Mouse (Mus musculus) kidney, postnatal 0 days (tissue): ENCODE results near the gene 1700047I17Rik2. TPM values are rescaled to one million over a fixed set of nuclear protein-coding genes. Genes with fewer than 3 reads are reported as not detected.
"Not testable (repeated sequence)": the region's sequence is repeated elsewhere in the genome, so short reads cannot be mapped to it uniquely, and the experiment has no call there.

ENCODE experiments used
- ATAC-seq: fragments of 200-750 bp; cut with Nextera tagmentation; replicated peaks from 2 replicates; pipeline ENCODE4 v1.8.0; 2017; ENCODE audit warnings: low read depth, moderate number of reproducible peaks, moderate TSS enrichment, moderate library complexity; ENCODE audit not compliant: low FRiP score
- DNase-seq: peaks from one replicate; pipeline ENCODE4 v3.0.0-alpha.2; 2016; ENCODE audit warnings: low spot score
- H3K27ac ChIP-seq: fragments of 300-500 bp; sonication (generic); 2 replicates; pipeline ENCODE4 v1.5.1; 2014; ENCODE audit warnings: mild to moderate bottlenecking
- H3K27me3 ChIP-seq: fragments of 300-500 bp; sonication (generic); 2 replicates; pipeline ENCODE4 v1.6.1; 2014; ENCODE audit warnings: low read length, mixed read lengths; ENCODE audit not compliant: insufficient read depth
- H3K36me3 ChIP-seq: fragments of 300-500 bp; sonication (generic); 2 replicates; pipeline ENCODE4 v1.6.1; 2014; ENCODE audit warnings: low read length, mixed read lengths; ENCODE audit not compliant: insufficient read depth
- H3K4me1 ChIP-seq: fragments of 300-500 bp; sonication (generic); replicated peaks from 2 replicates; pipeline ENCODE4 v1.6.1; 2014; ENCODE audit warnings: antibody characterized with exemption, low read length, mixed read lengths; ENCODE audit not compliant: insufficient read depth
- H3K4me2 ChIP-seq: fragments of 300-500 bp; sonication (generic); 2 replicates; pipeline ENCODE4 v1.6.1; 2014; ENCODE audit warnings: mild to moderate bottlenecking, low read length, moderate library complexity, mixed read lengths
- H3K4me3 ChIP-seq: fragments of 300-500 bp; sonication (generic); replicated peaks from 2 replicates; pipeline ENCODE4 v1.5.1; 2014; ENCODE audit warnings: low read depth, low read length
- H3K9ac ChIP-seq: fragments of 300-500 bp; sonication (generic); 2 replicates; pipeline ENCODE4 v1.6.1; 2014; ENCODE audit warnings: low read depth, low read length
- H3K9me3 ChIP-seq: fragments of 300-500 bp; sonication (generic); replicated peaks from 2 replicates; pipeline ENCODE4 v1.6.1; 2016; ENCODE audit warnings: low read length, inconsistent platforms, mixed read lengths
- WGBS: fragments of 180-500 bp; shearing (Covaris S2); extraction: QIAGEN DNeasy Blood & Tissue Kit; methylation state at CpG from one replicate; pipeline ENCODE4 v1.1.7; 2014; 5-methylcytosine and 5-hydroxymethylcytosine counted together
- polyA plus RNA-seq: library from polyadenylated mRNA; unstranded; fragments of >200 nt; fragmentation: Nextera tagmentation; extraction: Ambion mirVana; gene quantifications from 2 replicates; pipeline ENCODE4 v1.2.1, GENCODE M21; 2015

Gene 1700047I17Rik2
- polyA plus RNA-seq, result 0.08 TPM in 1 of 2 replicates, not detected in the other

DNA sequence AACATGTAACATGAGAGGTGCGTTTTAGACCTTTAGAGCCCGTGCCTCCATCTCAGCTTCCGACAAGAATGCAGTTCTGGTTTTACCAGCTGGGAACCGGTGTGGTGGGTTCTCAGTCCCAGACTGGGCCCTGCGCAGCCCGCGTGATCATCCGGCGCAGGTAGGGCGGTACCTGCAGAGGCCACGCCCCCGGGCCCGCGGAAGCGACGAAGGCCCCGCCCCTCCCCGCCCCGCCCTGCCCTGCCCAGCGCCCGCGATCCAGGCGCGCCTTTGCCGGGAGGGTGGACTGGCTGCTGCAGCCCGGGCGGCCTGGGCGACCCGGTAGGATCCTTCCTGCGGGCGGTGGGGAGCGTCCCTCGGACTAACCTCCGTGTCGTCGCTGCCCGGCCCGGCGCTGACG is at the start of gene 1700047I17Rik2:
Gene 1700047I17Rik2 (plus strand): TSS at position 287 of the 400 bp plus-strand sequence.
- H3K27me3 ChIP-seq, H3K9ac ChIP-seq, H3K9me3 ChIP-seq, H3K4me3 ChIP-seq, H3K4me1 ChIP-seq, H3K4me2 ChIP-seq, H3K36me3 ChIP-seq, H3K27ac ChIP-seq, DNase-seq: not testable (repeated sequence)
- WGBS, result no CpG with 5 or more reads among the region's 40 CpGs
- ATAC-seq, result peak; percentile 97

DNA sequence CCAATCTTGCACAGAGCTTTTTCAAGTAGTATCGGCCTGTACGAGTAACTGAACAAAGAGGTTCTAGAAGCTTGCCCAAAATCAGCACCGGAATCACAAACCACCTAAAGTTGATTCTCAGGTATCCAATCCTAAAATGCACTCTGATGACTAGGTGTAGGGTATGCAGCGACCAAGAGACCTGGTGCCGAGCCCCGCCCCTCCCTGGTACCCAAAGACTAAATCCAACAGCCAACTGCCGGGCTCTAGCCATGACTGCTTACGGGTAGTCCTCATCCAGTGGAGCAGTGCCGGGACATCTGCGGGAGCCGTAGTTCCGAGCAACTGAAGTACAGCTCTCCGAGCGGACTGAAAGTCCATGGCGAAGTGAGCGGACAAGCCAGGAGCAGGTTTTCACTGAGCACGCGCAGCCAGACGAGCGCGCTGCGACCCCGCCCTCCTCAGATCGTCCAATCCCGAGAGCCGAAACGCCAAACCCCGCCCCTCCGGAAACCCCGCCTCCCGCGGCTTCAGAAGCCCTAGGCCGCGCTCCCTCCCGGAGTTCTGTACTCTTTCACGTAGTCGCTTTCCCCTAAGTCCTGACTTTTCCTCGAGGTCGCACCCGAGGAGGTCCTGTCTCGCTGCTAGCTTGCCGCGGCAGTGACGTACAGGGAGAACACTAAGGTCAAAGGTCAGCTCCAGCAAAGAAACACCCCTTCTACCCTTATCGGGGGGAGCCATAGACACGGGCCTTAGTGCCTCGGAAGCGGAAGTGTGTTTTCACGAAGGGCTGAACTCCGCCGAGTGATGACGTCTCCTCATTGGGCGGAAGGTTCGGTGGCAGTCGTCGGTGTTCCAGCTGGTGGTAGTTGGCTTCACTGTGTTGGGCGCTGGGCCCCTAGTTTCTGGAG is 44.6 kb upstream of the 1700047I17Rik2 start, which contains the start of gene Srp54b:
Gene Srp54b (plus strand): TSS at position 546 of the 890 bp plus-strand sequence.
- not testable (repeated sequence) for H3K9ac ChIP-seq, H3K27ac ChIP-seq, H3K4me3 ChIP-seq, H3K36me3 ChIP-seq, H3K4me2 ChIP-seq, H3K9me3 ChIP-seq, H3K27me3 ChIP-seq, H3K4me1 ChIP-seq, DNase-seq
- ATAC-seq, result peak; percentile 97
- no CpG with 5 or more reads among the region's 57 CpGs for WGBS

DNA sequence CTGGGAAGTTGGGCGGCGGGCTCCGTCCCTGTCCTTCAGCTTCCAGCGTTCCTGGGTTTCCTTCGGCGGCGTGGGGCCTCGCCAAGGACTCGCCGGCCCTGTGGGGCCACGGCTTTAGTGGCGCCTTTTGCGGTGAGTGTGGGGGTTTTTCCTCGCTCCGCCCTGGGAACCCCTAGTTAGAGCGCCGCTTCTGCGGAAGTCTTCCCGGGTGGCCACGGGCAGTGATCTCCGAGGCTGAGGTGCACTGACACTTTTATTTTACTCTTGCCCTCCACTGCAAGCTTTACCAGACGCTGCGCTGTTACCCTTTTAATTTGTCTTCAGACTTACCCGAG is 44.0 kb upstream of the 1700047I17Rik2 start:
- WGBS, result 2% methylated on average over 8 of the region's 24 CpGs
- H3K27me3 ChIP-seq, H3K9me3 ChIP-seq, H3K4me3 ChIP-seq, H3K36me3 ChIP-seq, H3K4me1 ChIP-seq, H3K27ac ChIP-seq, DNase-seq, H3K4me2 ChIP-seq, H3K9ac ChIP-seq, ATAC-seq: not testable (repeated sequence)

DNA sequence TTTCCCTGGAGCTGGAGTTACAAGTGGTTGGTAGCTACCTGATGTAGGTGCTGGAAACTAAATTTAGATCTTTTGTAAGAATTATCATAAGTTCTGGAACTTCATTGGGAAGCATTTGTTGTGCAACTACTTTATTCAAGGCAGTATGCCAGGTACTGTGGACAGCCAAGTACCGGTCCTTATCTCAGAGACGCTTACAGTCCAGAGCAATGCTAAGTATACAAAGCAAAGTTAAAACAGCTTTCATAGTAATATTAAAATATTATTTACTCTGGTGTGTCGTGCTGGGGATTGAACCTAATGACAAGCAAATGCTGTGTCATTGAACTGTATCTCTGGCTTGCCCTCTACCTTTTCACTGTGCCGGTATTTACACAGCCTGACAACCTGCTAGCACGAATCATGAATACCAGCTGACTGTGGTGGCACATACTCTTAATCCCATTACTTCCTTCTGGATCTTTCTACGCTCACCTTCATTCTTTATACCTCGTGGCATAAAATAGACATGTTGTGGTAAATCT is 32.3 kb upstream of the 1700047I17Rik2 start:
- not testable (repeated sequence) for H3K9ac ChIP-seq, H3K4me1 ChIP-seq, H3K4me2 ChIP-seq, H3K9me3 ChIP-seq, DNase-seq, ATAC-seq, H3K27me3 ChIP-seq, H3K36me3 ChIP-seq, H3K4me3 ChIP-seq, H3K27ac ChIP-seq
- no CpG with 5 or more reads among the region's 7 CpGs for WGBS

DNA sequence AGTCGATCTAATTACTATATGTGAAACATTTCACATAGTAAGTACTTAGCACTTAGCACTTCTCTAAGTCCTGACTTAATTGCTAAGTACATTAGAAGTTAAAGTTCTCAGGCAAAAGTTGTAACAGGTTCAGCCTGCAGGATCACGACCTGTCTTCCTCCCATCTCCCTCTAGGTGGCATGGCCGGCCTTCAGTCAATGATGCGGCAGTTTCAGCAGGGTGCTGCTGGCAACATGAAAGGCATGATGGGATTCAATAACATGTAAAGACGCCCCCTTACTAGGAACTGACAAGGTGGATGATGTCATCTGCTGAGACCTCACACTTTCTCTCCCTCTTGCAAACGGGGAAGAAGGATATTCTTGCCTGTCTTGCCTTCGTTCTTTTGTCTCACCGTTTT is 11.7 kb upstream of the 1700047I17Rik2 start:
- H3K4me1 ChIP-seq, DNase-seq, H3K4me3 ChIP-seq, H3K27ac ChIP-seq, H3K9me3 ChIP-seq, H3K4me2 ChIP-seq, ATAC-seq, H3K9ac ChIP-seq, H3K36me3 ChIP-seq, H3K27me3 ChIP-seq: not testable (repeated sequence)
- WGBS, result no CpG with 5 or more reads among the region's 8 CpGs

DNA sequence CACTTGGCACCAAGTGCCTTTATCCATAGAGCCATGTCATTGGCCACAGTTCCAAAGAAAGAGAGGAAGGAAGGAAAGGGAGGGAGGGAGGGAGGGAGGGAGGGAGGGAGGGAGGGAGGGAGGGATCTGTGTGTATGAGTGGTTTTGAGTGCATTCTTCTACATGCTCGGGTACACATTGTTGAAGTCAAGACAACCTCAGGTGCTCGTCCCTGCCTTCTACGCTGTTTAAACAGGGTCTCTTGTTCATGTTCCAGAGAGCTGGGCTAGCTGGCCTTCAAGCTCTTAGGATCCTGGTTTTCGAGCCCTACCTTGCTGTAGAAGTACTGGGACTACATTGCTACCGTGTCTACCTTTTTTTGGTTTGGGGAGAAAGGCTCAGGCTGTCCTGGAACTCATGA is 10.3 kb upstream of the 1700047I17Rik2 start:
- H3K27me3 ChIP-seq, H3K27ac ChIP-seq, ATAC-seq, H3K4me2 ChIP-seq, H3K9me3 ChIP-seq, H3K9ac ChIP-seq, H3K4me1 ChIP-seq, H3K36me3 ChIP-seq, DNase-seq, H3K4me3 ChIP-seq: not testable (repeated sequence)
- no CpG with 5 or more reads among the region's 5 CpGs for WGBS

DNA sequence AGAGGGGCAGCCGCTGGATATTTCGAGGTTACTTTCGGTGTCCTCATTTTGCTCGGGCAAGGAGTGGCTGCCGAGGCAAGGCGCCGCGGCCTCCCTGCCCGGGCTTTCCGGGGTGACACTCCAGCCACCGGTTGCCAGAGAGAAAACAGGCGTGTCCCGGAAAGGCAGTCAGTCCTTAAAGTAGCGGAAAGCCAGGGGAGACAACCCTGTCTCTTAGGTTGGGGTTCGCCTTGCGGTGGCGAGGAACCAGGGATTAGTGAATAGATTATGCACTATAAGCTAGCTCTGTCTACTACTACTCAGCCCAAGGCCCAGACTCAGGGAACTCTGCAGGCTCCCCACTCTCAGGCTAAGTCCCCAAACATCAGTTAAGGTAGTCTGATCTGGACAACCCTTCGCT is 407 bp downstream of the 1700047I17Rik2 start:
- not testable (repeated sequence) for H3K4me3 ChIP-seq, H3K27ac ChIP-seq, H3K4me2 ChIP-seq, H3K36me3 ChIP-seq, H3K4me1 ChIP-seq, DNase-seq, H3K9me3 ChIP-seq, H3K9ac ChIP-seq, H3K27me3 ChIP-seq
- ATAC-seq, result peak; percentile 34
- no CpG with 5 or more reads among the region's 18 CpGs for WGBS

DNA sequence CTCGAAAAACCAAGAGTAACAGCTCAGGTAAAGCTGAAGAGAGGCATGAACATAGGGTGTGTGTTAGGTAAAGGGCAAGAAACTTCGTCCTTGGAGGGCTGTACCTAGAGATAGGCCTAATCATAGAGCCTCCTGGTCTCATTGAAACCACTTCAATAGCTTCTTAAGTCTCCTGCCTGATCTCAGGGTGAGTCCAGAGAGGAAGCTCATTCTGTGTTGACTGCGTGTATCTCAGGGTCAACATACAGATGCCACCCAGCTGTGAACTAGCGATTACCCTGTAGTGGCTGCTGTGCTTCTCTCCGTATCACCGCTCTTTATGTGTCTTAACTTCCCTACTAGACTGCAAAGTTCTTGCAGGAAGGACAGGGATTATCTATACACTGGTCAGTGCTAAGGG is 13.6 kb downstream of the 1700047I17Rik2 start:
- WGBS, result no CpG with 5 or more reads among the region's 6 CpGs
- not testable (repeated sequence) for DNase-seq, H3K27ac ChIP-seq, H3K36me3 ChIP-seq, H3K4me2 ChIP-seq, H3K9me3 ChIP-seq, H3K4me3 ChIP-seq, ATAC-seq, H3K27me3 ChIP-seq, H3K9ac ChIP-seq, H3K4me1 ChIP-seq

DNA sequence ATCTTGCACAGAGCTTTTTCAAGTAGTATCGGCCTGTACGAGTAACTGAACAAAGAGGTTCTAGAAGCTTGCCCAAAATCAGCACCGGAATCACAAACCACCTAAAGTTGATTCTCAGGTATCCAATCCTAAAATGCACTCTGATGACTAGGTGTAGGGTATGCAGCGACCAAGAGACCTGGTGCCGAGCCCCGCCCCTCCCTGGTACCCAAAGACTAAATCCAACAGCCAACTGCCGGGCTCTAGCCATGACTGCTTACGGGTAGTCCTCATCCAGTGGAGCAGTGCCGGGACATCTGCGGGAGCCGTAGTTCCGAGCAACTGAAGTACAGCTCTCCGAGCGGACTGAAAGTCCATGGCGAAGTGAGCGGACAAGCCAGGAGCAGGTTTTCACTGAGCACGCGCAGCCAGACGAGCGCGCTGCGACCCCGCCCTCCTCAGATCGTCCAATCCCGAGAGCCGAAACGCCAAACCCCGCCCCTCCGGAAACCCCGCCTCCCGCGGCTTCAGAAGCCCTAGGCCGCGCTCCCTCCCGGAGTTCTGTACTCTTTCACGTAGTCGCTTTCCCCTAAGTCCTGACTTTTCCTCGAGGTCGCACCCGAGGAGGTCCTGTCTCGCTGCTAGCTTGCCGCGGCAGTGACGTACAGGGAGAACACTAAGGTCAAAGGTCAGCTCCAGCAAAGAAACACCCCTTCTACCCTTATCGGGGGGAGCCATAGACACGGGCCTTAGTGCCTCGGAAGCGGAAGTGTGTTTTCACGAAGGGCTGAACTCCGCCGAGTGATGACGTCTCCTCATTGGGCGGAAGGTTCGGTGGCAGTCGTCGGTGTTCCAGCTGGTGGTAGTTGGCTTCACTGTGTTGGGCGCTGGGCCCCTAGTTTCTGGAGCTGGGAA is 30.5 kb downstream of the 1700047I17Rik2 start, which contains the start of gene Srp54c:
Gene Srp54c (plus strand): TSS at position 543 of the 894 bp plus-strand sequence.
- not testable (repeated sequence) for H3K36me3 ChIP-seq, H3K4me1 ChIP-seq, H3K9me3 ChIP-seq, DNase-seq, H3K27me3 ChIP-seq, H3K4me2 ChIP-seq, H3K27ac ChIP-seq
- 0 out of 2 replicates have a peak within 1 kb of the TSS, but pooled peaks have one; percentile 26 for H3K4me3 ChIP-seq
- peak; percentile 96 for ATAC-seq
- no CpG with 5 or more reads among the region's 57 CpGs for WGBS
- H3K9ac ChIP-seq, result 0 out of 2 replicates have a peak within 1 kb of the TSS, but pooled peaks have one; percentile 47
